Mouse (Mus musculus): Measurements from ENCODE around the gene Tfam. TPM values are rescaled to one million over a fixed set of nuclear protein-coding genes. Genes with fewer than 3 reads are reported as not detected.

Tfam gene
- 10 to 100 TPM; 40.2 to 54.4 (median 44.8) TPM for total RNA-seq (2022)

DNA sequence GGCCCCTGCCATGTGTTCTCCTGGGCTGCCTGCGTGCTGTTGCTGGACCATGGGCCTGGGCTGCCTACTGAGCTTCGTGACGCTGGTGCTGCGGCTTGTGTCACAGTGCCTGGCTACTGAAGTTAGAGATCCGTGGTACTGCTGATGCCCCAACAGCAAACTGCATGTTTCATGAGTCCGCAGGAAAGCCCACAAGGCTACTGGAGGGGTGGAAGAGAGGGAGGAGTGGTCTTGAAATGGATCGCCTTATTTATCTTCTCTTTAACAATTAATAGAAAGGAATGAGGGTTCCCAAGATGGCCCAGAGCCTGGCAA lies at the start of gene Tfam:
TSS of gene Tfam (minus strand) at position 41 of the 315 bp plus-strand sequence.
- no peak for DNase-seq (ENCODE audit: low spot score in 2 of 2)

DNA sequence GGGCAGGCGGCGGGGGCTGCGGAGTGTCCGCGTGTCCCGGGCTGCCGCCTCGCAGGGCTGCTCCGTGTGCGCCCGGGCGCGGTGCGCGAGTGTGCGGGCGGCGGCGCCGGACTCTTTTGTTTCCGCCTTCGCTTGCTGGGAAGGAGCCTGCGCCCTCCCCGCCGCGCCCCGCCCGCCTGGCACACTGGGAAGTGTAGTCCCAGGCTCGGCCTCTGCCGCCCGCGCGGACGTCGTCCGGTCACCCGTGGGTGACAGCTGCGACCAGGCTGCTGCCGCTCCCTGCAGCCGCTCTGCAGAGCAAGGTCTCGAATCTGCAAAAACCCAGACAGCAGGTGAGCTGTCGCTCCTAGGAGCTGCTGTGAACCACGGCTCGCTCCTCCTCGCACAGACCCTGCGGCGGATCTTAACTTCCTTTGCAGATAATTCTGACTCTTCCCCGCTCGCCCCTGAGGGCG lies 47.1 kb upstream of the Tfam start, which contains the start of gene Ube2d1:
TSS of gene Ube2d1 (minus strand) at position 137 of the 455 bp plus-strand sequence.
- peak; percentile 81 to 88 for DNase-seq (ENCODE audit: low spot score in 2 of 2)

DNA sequence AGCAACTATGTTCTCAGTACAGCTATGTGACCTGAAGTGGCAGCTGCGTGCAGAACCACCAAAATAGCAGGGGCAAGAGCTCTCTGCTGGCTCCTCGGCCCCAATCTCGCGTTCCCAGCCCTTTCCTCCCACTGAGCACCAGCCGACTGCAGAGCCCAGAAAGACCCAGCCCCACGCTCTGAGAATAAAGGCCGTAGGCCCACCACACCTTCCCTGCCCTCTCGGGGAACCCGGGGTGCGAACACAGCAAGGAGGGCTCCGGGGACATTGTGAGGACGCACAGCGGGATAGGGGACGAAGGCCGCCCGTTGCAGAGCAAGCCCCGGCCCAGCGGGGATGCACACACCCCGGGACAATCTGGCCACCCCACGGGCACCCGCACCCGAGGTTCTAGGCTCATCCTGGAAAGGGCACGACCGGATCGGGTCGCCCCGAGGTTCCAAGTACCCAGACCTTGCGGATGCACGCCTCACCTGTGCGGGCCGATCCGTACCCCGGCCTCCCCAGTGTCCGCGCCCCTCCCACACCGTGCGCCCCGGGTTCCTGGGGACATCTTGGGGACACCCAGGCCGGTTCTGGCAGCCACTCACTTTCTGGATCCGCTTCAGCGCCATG lies 46.5 kb upstream of the Tfam start:
- peak in 1 of 2 experiments; percentile 29 for DNase-seq (ENCODE audit: low spot score in 2 of 2)

DNA sequence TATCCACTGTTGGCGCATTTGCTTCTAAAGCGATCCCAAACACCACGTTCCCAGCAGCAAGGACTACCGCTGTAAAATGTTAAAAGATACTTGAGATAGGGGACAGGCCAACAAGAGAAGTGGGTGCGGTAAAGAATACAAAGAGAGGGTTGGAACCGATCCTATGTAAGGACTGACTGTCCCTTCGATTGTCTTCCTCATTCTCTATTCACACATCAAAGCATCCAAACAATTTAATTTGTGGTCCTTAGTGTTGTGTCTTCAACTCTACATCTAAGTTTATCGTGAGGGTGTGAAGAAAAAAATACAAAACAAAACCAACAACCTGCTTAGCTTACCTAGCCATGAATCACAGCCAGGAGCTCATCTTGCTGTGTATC lies 46.0 kb upstream of the Tfam start:
- DNase-seq (ENCODE audit: low spot score in 2 of 2), result no peak

DNA sequence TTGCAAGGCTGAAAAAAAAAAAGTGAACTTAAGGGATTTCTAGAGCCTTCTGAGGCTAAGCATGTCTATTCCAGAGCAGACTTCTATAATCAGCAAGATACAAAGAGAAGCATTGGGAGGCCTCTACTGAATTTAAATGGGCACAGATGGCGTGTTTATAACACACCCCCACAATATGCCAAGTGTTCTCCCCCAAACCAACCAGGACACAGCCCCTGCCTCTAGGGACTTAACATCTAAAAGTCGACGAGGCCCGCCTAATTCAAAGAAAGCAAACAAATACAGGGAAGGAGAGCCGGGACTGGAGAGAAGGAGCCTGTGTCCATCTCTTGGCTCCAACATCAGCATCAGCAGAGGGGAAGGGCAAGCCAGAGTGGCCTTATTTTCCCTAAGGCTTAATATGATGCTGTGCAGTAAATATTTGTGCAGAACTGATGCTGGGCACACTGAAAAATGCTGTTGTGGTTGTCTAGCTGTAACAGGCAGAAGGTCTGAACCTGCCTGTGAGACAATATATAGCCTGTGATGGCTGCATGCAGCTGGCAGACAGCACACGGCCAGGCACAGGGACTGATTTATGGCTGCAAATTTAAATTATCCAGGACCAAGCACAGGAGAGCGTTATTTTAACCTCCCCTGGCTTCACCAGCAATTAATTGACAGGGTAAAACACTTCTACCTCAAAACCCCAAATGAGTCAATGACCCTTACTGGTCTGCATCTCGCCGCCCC lies 35.1 kb upstream of the Tfam start:
- DNase-seq (ENCODE audit: low spot score in 2 of 2), result peak; percentile 46 to 59

DNA sequence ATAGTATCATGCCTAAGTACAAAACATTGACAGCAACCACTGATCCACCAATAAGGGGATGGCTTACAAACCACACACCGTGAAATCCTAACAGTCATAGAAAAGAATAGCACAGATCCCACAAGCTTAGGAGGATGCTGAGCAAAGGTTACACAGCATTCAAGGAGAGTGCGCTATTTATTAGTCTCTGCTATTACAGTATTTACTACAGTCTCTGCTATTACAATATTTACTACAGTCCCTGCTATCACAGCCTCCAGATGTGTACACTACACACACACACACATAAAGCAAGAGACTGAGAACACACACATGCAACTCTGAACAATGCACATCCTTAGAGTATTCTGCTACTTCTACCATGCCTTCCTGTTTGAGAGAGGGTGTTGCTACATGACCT lies 29.9 kb upstream of the Tfam start:
- DNase-seq (ENCODE audit: low spot score in 2 of 2), result no peak

DNA sequence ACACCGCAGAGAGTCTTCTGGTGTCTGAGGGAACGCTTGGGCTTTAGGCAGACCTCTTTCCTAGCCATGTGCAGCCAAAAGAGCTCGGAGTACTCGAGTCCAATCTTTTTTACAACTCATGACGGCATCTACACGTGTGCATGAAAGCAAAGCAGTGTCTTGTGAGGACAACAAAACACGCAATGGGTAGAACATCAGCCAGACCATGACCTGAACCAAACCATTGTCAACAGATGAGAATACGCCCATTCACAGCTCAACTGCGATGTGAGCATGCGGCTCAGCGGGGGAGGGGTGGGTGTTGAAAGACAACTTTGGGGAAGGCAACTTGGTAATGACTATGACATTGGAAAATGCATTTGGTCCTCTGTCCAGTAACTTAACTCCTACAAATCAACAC lies 29.4 kb upstream of the Tfam start:
- peak; percentile 52 to 72 for DNase-seq (ENCODE audit: low spot score in 2 of 2)

DNA sequence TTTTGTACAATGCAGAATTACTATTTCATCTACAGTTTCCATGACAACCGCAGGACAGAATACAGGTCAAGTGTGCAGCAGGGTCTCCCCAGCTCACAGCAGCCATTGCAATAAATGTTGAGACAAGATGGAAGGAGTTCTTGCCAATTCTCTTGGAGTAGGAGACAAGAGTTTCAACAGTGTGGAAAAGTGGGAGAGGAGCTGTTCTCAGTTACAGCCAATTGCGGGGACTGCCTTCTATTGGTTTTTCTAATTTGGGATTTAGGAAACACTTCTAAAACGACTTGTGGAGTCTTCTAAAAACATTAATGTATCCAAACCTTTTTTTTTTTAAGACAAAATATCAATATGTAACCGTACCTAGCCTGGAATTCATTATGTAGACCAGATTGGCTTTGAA lies 27.0 kb upstream of the Tfam start:
- DNase-seq (ENCODE audit: low spot score in 2 of 2), result no peak

DNA sequence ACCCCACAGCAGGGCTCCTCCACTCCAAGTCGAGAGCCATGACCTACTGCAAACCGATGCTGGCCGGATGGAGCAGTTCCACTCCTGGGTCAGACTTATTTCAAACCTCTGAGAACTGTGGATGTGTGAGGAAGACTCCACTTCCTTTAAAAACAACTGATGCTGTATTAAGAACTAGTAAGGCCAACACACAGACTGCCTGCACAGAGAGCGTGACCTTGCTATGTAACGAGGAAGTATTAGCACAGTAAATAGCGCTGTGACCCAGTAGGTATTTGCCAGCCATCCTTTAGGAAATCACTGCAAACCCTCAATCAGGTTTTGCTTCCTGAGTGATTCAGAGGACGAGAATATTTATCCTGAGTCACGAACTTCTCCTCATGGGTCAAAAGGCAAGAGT lies 23.6 kb upstream of the Tfam start:
- DNase-seq (ENCODE audit: low spot score in 2 of 2), result no peak

DNA sequence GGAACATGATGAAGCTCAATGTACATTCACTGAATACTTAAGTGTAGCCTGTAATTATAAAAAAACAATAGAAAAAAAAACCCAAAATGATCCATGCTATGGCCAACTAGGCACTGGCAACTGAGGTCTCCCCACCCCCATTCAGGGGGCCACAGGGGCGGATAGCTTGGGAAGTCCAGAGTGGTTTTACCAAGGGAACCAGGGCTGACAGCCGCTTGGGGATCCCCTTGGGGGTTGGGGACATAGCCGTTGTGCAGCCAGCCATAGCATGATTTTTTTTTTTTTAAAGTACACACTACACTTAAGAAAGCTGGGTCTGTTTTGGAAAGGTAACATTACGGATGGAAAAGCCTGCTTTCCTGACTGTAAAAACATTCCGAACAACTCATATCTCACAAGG lies 20.9 kb upstream of the Tfam start:
- DNase-seq (ENCODE audit: low spot score in 2 of 2), result no peak

DNA sequence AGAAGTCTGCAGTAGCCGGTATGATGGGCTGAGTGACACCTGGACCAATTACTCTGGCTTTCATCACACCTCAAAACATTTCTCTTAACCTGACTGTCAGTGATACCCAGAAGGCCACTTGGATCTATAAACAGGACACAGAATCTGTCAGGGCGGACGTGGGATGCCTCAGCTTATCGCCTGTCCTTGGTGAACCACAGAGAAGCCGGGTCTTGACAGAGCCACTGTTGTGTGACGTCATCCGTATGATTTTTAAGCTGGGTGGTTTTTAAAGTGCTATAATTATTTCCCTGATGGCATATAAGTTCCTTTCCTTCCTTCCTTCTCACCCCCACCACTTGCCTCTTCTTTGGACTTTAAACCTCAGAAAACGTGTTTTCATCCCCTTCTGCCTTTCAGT lies 20.4 kb upstream of the Tfam start:
- no peak for DNase-seq (ENCODE audit: low spot score in 2 of 2)

DNA sequence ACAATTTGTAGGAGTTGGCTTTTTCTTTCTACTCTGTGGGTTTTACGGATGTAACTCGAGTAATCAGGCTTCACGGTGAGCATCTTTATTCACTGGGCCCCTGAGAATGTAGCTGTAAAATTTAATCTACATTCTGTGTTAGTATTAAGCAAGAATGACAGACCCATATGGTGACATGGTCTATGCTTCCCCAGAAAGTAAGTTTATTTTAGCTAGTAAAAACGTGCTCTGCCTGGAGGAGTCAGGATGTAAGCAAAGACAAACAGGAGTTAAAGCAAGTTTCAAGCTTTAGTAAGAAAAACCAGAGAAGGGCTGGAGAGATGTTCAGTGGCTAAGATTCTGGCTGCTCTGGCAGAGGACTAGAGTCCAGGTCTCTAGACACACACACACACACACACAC lies 15.1 kb upstream of the Tfam start:
- no peak for DNase-seq (ENCODE audit: low spot score in 2 of 2)

DNA sequence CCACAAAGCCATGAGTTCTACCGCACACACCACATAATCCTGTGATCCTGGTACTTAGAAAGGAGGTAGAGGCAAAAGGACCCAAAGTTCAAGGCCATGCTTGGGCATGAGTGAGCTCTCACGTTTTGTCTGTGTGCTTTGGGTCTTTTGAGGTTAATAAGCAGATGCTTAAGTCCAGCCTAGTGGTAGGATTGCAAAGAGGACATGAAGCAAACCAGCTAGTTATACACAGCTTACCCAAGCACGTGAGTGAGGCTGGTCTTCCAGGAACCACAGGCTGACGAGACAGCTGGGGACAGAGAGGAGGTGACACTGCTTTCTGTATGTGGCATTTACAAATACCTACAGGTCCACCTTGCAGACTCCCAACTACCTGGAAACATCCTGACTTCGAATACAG lies 14.3 kb upstream of the Tfam start:
- DNase-seq (ENCODE audit: low spot score in 2 of 2), result no peak

DNA sequence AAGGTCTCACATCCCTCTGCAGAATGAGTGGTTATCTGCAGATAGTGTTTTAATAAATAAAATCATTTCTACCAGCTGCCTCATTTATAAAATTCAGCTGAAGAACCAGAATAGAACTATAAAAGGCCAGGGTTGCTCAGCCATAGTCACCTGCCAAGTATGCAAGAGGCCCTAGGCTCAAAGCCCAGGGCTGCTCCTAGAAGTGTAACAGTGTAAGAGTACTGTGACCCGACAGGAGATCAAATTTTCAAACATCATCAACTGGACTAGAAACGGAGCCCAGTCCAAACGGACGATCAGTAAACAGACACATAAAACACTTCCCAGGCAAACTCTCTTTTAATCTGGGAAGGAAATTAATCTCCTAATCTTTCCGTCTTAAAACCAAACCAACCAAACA lies 13.8 kb upstream of the Tfam start:
- no peak for DNase-seq (ENCODE audit: low spot score in 2 of 2)

DNA sequence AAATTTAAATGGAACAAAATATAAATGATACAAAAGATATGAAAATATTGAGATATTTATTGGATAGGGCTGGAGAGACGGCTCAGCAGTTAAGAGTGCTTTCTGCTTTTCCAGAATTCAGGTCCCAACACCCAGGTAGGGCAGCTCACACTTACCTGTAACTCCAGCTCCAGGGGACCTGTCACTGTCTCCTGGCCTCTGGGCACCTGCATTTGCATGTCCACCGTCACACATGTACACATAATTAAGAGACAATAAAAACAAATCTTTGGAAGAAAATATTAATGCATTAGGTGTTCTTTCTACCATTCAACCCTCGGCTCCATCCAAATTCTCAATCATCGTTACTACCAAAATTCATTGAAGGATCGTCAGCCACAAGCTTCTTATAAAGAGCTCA lies 13.2 kb upstream of the Tfam start:
- DNase-seq (ENCODE audit: low spot score in 2 of 2), result no peak

DNA sequence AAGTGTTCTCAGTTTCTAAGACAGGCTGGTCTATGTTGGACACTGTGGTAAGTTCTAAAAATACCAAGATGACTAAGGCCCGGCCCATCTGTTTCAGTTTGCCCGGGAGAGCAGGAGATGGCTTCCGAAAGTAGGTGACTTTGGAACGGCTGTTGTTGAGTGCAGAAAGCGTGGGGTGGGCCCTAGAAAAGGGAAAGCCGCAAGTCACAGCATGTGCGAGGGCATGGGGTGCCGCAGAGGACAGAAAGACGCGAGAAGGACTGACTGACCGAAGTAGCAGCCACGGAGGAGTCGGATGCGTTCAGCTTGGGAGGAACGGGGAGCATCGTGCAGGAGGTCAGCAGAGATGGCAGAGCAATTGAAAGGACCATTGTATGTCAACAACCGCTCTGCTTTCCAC lies 12.4 kb upstream of the Tfam start:
- DNase-seq (ENCODE audit: low spot score in 2 of 2), result peak; percentile 61 to 69

DNA sequence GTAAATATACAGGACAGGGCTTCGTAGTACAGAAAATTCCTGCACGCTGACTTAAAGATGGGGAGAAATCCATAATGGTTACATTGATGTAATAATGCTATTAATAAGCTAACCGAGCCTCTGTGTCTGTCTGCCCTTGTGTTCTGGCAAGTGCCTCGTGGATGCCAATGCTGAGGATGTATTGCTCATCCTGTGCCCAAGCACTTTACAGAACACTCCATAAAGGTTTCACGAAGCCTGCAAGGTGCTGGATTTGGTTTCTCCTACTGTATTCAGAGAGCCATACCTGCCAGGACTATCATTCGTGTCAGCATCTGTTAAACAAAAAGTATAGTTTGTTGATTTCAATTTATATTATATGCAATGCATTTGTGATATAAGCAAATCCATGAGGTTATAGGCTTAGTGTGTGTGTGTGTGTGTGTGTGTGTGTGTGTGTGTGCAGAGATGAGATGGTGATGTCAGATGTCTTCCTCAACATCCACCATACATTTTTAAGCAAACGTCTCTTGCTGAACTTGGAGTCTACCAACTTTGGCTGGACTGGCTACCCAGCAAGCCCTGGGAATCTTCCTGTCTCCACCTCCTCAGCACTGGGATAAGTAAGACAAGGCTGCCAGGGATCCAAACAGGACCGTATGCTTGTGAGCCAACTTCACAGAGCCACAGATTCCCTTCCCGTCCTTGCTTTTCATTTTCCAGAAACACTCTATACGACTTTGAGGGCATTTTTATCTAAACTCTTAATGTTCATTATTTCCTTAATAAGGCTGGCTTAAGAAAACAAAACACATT lies 11.2 kb upstream of the Tfam start:
- no peak for DNase-seq (ENCODE audit: low spot score in 2 of 2)

DNA sequence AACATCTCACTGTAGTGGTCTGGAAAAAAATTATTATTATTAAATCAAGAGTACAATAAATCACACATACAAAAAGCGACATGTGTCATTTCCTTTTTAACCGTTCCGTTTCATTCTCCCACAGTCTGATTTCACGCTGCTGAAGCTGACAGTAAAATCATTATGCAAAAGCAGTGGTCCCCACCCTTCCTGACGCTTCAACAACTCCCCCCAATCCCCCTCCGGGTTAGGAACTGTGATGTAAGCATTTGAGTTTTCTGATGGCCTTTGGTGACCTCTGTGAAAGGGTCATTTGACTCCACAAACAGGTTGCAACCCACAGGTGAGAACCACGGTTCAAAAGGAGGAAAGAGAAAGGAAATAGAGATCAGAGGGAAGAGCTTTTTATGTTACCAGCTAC lies 8.9 kb upstream of the Tfam start:
- DNase-seq (ENCODE audit: low spot score in 2 of 2), result no peak

DNA sequence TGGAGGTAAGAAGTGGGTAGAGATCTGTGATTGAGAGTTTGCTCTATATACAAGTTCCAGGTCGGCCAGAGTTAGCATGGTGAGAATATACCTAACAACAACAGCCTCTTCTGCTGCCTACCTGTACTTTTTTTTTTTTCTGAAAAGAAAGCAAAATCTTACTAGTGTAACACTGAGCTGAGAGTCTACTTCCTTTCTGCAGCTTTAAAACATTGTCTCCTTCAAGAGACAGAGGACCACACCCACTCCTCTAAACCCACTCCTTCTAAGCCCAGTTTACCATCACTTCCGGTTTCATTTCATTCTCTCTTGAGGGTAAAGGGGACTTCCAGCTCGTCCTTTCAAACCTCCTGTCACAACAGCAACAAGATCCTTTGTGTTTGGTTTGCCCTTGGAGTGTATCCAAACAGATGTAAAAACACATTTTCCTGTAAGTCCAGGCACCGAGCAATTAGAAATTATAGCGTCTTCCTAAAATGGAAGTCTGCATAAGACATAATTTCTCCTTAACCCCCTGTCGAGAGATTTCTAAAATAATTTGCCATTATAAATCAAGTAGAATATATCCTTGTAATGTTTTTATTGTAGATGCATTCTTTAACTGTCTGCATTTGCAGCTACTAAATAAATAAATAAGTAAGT lies 1.5 kb upstream of the Tfam start:
- no peak for DNase-seq (ENCODE audit: low spot score in 2 of 2)

DNA sequence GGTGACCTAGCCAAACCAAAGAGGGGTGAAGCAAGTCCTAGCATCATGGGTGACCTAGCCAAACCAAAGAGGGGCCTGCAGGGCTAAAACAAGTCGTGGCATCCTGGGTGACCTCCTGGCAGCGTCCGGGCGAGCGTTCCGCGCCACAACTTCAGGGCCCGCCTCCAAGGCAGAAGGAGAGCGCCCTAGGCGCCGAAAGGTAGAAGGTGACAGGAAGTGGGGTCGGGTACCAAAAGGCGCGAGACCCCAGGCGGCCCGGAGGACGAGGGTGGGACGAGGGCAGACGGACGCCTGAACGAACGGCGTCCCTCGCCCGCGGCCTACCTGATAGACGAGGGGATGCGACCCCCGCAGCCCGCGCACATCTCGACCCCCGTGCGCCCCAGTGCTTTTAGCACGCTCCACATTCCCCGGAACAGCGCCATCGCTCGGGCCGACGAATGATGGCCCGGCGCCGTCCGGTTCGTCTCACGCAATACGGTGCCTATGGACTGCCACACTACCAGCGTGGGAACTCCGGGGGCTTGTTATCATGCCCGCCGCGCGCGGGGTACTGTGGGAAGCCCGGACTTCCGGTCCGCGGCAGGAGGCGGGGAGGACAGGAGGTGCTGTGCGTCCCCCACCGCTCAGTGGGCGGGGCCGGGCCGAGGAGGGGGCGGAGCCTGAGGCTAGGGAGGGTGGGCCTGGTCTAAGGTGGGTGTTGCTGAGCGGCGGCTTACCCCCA lies 402 bp downstream of the Tfam start:
- peak; percentile 89 to 92 for DNase-seq (ENCODE audit: low spot score in 2 of 2)

DNA sequence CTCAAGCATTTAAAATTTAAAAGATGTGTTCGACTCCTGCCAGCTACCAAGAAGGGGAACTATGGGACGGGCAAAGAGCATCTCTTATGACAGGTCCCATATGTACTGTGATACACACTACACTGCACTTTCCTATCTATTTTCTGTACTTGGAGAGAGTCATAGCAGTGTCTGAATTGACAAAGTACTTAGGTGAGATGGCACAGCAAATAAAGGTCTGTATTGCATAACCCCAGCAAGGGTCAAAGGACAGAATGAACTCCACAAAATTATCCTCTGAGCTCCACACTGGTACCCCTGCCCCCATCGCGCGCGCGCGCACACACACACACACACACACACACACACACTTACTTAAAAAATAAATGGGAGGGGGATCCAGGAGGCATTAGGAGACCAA lies 4.0 kb downstream of the Tfam start:
- DNase-seq (ENCODE audit: low spot score in 2 of 2), result no peak

Measured in layer of hippocampus, adult 8-10 months (tissue).